ENCODE assay signal across 24 mouse cellular contexts in the genomic region with DNA sequence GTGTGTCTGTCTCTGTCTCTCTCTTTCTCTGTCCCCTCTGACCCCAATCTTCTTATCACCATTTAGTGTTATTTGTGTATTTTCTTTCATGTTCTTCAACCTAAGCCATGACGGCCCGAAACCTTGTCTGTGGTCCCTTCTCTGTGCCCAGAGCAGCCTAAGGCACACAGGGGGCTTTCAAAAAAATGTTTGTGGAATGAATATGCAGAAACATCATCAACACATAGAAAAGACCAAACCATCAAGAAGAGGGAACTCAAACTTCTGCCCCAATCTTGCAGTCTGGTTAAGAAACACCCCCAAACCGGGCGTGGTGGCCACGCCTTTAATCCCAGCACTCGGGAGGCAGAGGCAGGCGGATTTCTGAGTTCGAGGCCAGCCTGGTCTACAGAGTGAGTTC. TPM values are rescaled to one million over a fixed set of nuclear protein-coding genes. Genes with fewer than 3 reads are reported as not detected.
A peak's percentile ranks its signal among the peaks of the same experiment; 100 is the strongest.
DNase-seq lines count a peak whose midpoint lies in the region; ATAC-seq and TF ChIP-seq lines count a peak whose summit lies in the region.
"Had no signal": no experiment of that assay in that cellular context is flagged by ENCODE, and none has a peak within 500 bp of the region (broad histone marks: within the 10 kb centered on the region; RNA-seq: fewer than 3 reads in every experiment).

No protein-coding gene starts in this region.

- peaks cover 91% of the 10 kb centered on the region for H3K4me1 ChIP-seq in forebrain, embryonic 10.5 days
- 0 out of 2 replicates have a peak, but pooled peaks cover 3% of the 10 kb centered on the region for H3K4me1 ChIP-seq in forebrain, postnatal 0 days (ENCODE audit: insufficient read depth)
- peaks cover 95% of the 10 kb centered on the region for H3K4me1 ChIP-seq in midbrain, embryonic 10.5 days
- peaks cover 41% of the 10 kb centered on the region for H3K4me1 ChIP-seq in midbrain, embryonic 15.5 days
- H3K4me1 ChIP-seq in limb, embryonic 12.5 days (replicated peaks), result peaks cover 22% of the 10 kb centered on the region

- peak overlapping the region; percentile 3; the same call in 1 of the 2 replicates for H3K4me3 ChIP-seq in forebrain, embryonic 10.5 days
- no peak overlapping the region for H3K4me3 ChIP-seq in forebrain, postnatal 0 days (ENCODE audit: low read depth, low read length)
- no peak overlapping the region; the same call in 1 of the 2 replicates for H3K4me3 ChIP-seq in midbrain, embryonic 10.5 days
- no peak overlapping the region for H3K4me3 ChIP-seq in midbrain, embryonic 15.5 days
- no peak overlapping the region for H3K4me3 ChIP-seq in limb, embryonic 12.5 days (replicated peaks)
- H3K4me3 ChIP-seq: embryonic facial prominence, embryonic 13.5 days; neural tube, embryonic 12.5 days had no signal

- DNase-seq in forebrain, embryonic 10.5 days (ENCODE audit: extremely low spot score, low spot score), result no peak
- DNase-seq in forebrain, postnatal 0 days, result no peak
- DNase-seq in midbrain, embryonic 10.5 days (ENCODE audit: low spot score), result no peak
- DNase-seq in R1 (ENCODE audit: low read depth, low spot score), result peak; percentile 83
- no peak for DNase-seq in thymus, postnatal 10 days (ENCODE audit: low spot score in 2 of 2)
- no peak for DNase-seq in heart, adult 11 months
- DNase-seq: adrenal gland, postnatal 10 days; cerebellum, adult 11 months; gastrocnemius, postnatal 10 days; heart, adult 18-20 months; heart, postnatal 36 days; kidney, adult 8-10 months; kidney, postnatal 4 days; layer of hippocampus, adult 9-11 months; liver; liver, postnatal 0 days; lung, postnatal 10 days had no signal

- H3K9ac ChIP-seq in forebrain, postnatal 0 days, result no peak overlapping the region
- H3K9ac ChIP-seq in midbrain, embryonic 15.5 days, result no peak overlapping the region
- no peak overlapping the region for H3K9ac ChIP-seq in limb, embryonic 12.5 days (replicated peaks)
- H3K9ac ChIP-seq: embryonic facial prominence, embryonic 13.5 days; liver, postnatal 0 days; neural tube, embryonic 12.5 days had no signal

- no peak overlapping the region for H3K4me2 ChIP-seq in forebrain, postnatal 0 days (ENCODE audit: low read depth)
- no peak overlapping the region for H3K4me2 ChIP-seq in midbrain, embryonic 15.5 days
- H3K4me2 ChIP-seq in limb, embryonic 12.5 days, result 0 out of 2 replicates have a peak overlapping the region, but pooled peaks have one; percentile 3
- H3K4me2 ChIP-seq: neural tube, embryonic 12.5 days had no signal

- H3K27me3 ChIP-seq in forebrain, embryonic 10.5 days (ENCODE audit: poor library complexity, severe bottlenecking), result no peaks in the 10 kb centered on the region
- no peaks in the 10 kb centered on the region for H3K27me3 ChIP-seq in forebrain, postnatal 0 days (ENCODE audit: insufficient read depth, low read length)
- H3K27me3 ChIP-seq in midbrain, embryonic 10.5 days (ENCODE audit: low read depth, poor library complexity, severe bottlenecking), result no peaks in the 10 kb centered on the region
- H3K27me3 ChIP-seq in midbrain, embryonic 15.5 days (replicated peaks), result no peaks in the 10 kb centered on the region
- H3K27me3 ChIP-seq in limb, embryonic 12.5 days, result no peaks in the 10 kb centered on the region
- H3K27me3 ChIP-seq: embryonic facial prominence, embryonic 13.5 days; neural tube, embryonic 12.5 days had no signal

- H3K27ac ChIP-seq in forebrain, embryonic 10.5 days, result peak overlapping the region; percentile 69
- no peak overlapping the region for H3K27ac ChIP-seq in forebrain, postnatal 0 days (ENCODE audit: low read depth, low read length)
- H3K27ac ChIP-seq in midbrain, embryonic 10.5 days (replicated peaks), result peak overlapping the region; percentile 42
- H3K27ac ChIP-seq in midbrain, embryonic 15.5 days, result no peak overlapping the region
- peak overlapping the region; percentile 69 for H3K27ac ChIP-seq in limb, embryonic 12.5 days
- H3K27ac ChIP-seq: embryonic facial prominence, embryonic 13.5 days; neural tube, embryonic 12.5 days; stomach, postnatal 0 days had no signal

- no peak for TF ChIP-seq CTCF in forebrain, postnatal 0 days (IDR thresholded peaks at IDR 0.05; ENCODE audit: low read depth)

- no peaks in the 10 kb centered on the region for H3K9me3 ChIP-seq in forebrain, embryonic 10.5 days
- H3K9me3 ChIP-seq in forebrain, postnatal 0 days (ENCODE audit: low read length), result no peaks in the 10 kb centered on the region
- H3K9me3 ChIP-seq in midbrain, embryonic 10.5 days (replicated peaks), result no peaks in the 10 kb centered on the region
- H3K9me3 ChIP-seq in midbrain, embryonic 15.5 days, result no peaks in the 10 kb centered on the region
- no peaks in the 10 kb centered on the region for H3K9me3 ChIP-seq in limb, embryonic 12.5 days
- H3K9me3 ChIP-seq: embryonic facial prominence, embryonic 13.5 days; neural tube, embryonic 12.5 days had no signal

- ATAC-seq in forebrain, postnatal 0 days, result no peak
- no peak for ATAC-seq in midbrain, embryonic 15.5 days (replicated peaks)
- no peak for ATAC-seq in limb, embryonic 12.5 days (ENCODE audit: insufficient number of reproducible peaks, insufficient read depth, low FRiP score, low TSS enrichment, low read depth)
- ATAC-seq: activated CD4-positive, CD25-positive, alpha-beta regulatory T cell, adult 4 months; liver, postnatal 0 days had no signal

- H3K36me3 ChIP-seq in forebrain, embryonic 10.5 days (replicated peaks), result peaks cover 34% of the 10 kb centered on the region
- 0 out of 2 replicates have a peak, but pooled peaks cover 6% of the 10 kb centered on the region for H3K36me3 ChIP-seq in forebrain, postnatal 0 days (ENCODE audit: insufficient read depth)
- peaks cover 35% of the 10 kb centered on the region for H3K36me3 ChIP-seq in midbrain, embryonic 10.5 days
- no peaks in the 10 kb centered on the region for H3K36me3 ChIP-seq in midbrain, embryonic 15.5 days (replicated peaks)
- peaks cover 12% of the 10 kb centered on the region for H3K36me3 ChIP-seq in limb, embryonic 12.5 days
- H3K36me3 ChIP-seq: embryonic facial prominence, embryonic 13.5 days had no signal

- WGBS in forebrain, embryonic 10.5 days, result 55% methylated on average over 8 of the region's 8 CpGs
- 74% methylated on average over 8 of the region's 8 CpGs for WGBS in forebrain, postnatal 0 days
- WGBS in midbrain, embryonic 10.5 days, result 46% methylated on average over 8 of the region's 8 CpGs
- 65% methylated on average over 8 of the region's 8 CpGs for WGBS in midbrain, embryonic 15.5 days
- 77% methylated on average over 8 of the region's 8 CpGs for WGBS in limb, embryonic 12.5 days

RNA-seq across cellular contexts. Expression of gene Mtcl1, which starts 9.7 kb away (rescaled TPM):
- 25.5 and 28.4 TPM in 2 replicates for polyA plus RNA-seq in forebrain, embryonic 10.5 days (2016; fragmentation: Nextera tagmentation; extraction: Ambion mirVana)
- total RNA-seq in forebrain, postnatal 0 days (2014; rRNA removed), result 21.4 and 25.7 TPM in 2 replicates
- 6.7 and 8.5 TPM in 2 replicates for polyA plus RNA-seq in forebrain, postnatal 0 days (2015; fragmentation: Nextera tagmentation; extraction: Ambion mirVana)
- polyA plus RNA-seq in midbrain, embryonic 10.5 days (2016; fragmentation: Nextera tagmentation; extraction: Ambion mirVana), result 45.9 and 65.2 TPM in 2 replicates
- polyA plus RNA-seq in midbrain, embryonic 15.5 days (2015; fragmentation: Nextera tagmentation; extraction: Ambion mirVana), result 35.5 and 39.0 TPM in 2 replicates
- polyA plus RNA-seq in limb, embryonic 12.5 days (2016; fragmentation: Nextera tagmentation; extraction: Ambion mirVana), result 4.8 and 5.3 TPM in 2 replicates
- total RNA-seq: megakaryocyte progenitor cell, adult 5-6 weeks had no signal
- polyA plus RNA-seq: activated CD4-positive, CD25-positive, alpha-beta regulatory T cell, adult 4 months had no signal

Comparison
In these comparisons a context has a peak if more than half of its experiments do, and no peak if none do; other contexts are left out.
1. H3K27ac ChIP-seq: peak in forebrain, embryonic 10.5 days (single experiment), midbrain, embryonic 10.5 days (single experiment) and limb, embryonic 12.5 days (single experiment); none in forebrain, postnatal 0 days (single experiment) and midbrain, embryonic 15.5 days (single experiment).